Mouse (Mus musculus) myocyte (in vitro differentiated cells): ENCODE measurements around the gene Kif6. TPM values are rescaled to one million over a fixed set of nuclear protein-coding genes. Genes with fewer than 3 reads are reported as not detected.

Experiments used
- H3K27me3 ChIP-seq: one replicate; pipeline ENCODE4 v1.6.1; 2011; ENCODE audit not compliant: control insufficient read depth, insufficient read depth, insufficient read length
- H3K36me3 ChIP-seq: one replicate; pipeline ENCODE4 v1.6.1; 2011; ENCODE audit not compliant: control insufficient read depth, insufficient read depth
- H3K4me2 ChIP-seq: one replicate; pipeline ENCODE4 v1.6.1; 2011; ENCODE audit warnings: low read depth, control low read depth
- H3K4me3 ChIP-seq: one replicate; pipeline ENCODE4 v1.5.1; 2011; ENCODE audit warnings: mild to moderate bottlenecking, control low read depth, moderate library complexity
- H3K79me2 ChIP-seq: one replicate; pipeline ENCODE4 v1.6.1; 2011; ENCODE audit not compliant: control insufficient read depth, insufficient read depth
- H3ac ChIP-seq: one replicate; pipeline ENCODE4 v1.6.1; 2011; ENCODE audit not compliant: control insufficient read depth, insufficient read length
- CEBPB ChIP-seq: IDR thresholded peaks from 2 replicates; pipeline ENCODE4 v1.6.1; 2011; ENCODE audit warnings: mild to moderate bottlenecking, moderate library complexity; ENCODE audit not compliant: poor library complexity, insufficient read depth, severe bottlenecking
- E2F4 ChIP-seq: IDR thresholded peaks from one replicate; pipeline ENCODE4 v1.6.1; 2011; ENCODE audit warnings: mild to moderate bottlenecking, control low read depth, moderate library complexity; ENCODE audit not compliant: insufficient read depth
- MAX ChIP-seq: IDR thresholded peaks from one replicate; pipeline ENCODE4 v1.6.1; 2011; ENCODE audit warnings: low read depth, mild to moderate bottlenecking, control low read depth
- MYOD1 ChIP-seq, 3 experiments: IDR thresholded peaks; one replicate each; pipeline ENCODE4 v1.6.1; 2011; ENCODE audit warnings: control low read depth in 2 of 3, low read depth in 2 of 3, mild to moderate bottlenecking in 2 of 3, moderate library complexity in 1 of 3; ENCODE audit not compliant: insufficient read length in 2 of 3, control insufficient read depth in 1 of 3
- MYOG ChIP-seq, 3 experiments: IDR thresholded peaks; one replicate each; pipeline ENCODE4 v1.6.1; 2011; ENCODE audit warnings: control low read depth in 2 of 3, low read depth in 2 of 3, mild to moderate bottlenecking in 2 of 3; ENCODE audit not compliant: insufficient read length in 2 of 3, control insufficient read depth in 1 of 3, insufficient read depth in 1 of 3
- POLR2A ChIP-seq: IDR thresholded peaks from one replicate; pipeline ENCODE4 v1.6.1; 2011; ENCODE audit warnings: low read depth, mild to moderate bottlenecking, control low read depth, moderate library complexity; ENCODE audit not compliant: insufficient read length
- POLR2AphosphoS2 ChIP-seq: IDR thresholded peaks from one replicate; pipeline ENCODE4 v1.6.1; 2011; ENCODE audit warnings: low read depth, control low read depth; ENCODE audit not compliant: insufficient read length
- REST ChIP-seq: IDR thresholded peaks from one replicate; pipeline ENCODE4 v1.6.1; 2011; ENCODE audit warnings: mild to moderate bottlenecking, control low read depth, moderate library complexity; ENCODE audit not compliant: insufficient read depth, insufficient read length
- SRF ChIP-seq: IDR thresholded peaks from one replicate; pipeline ENCODE4 v1.6.1; 2011; ENCODE audit warnings: low read depth; ENCODE audit not compliant: control insufficient read depth, insufficient read length
- TCF12 ChIP-seq: IDR thresholded peaks from one replicate; pipeline ENCODE4 v1.6.1; 2011; ENCODE audit warnings: mild to moderate bottlenecking, control low read depth; ENCODE audit not compliant: poor library complexity, insufficient read depth, severe bottlenecking
- TCF3 ChIP-seq: IDR thresholded peaks from one replicate; pipeline ENCODE4 v1.6.1; 2011; ENCODE audit warnings: low read depth, control low read depth; ENCODE audit not compliant: insufficient read length
- USF1 ChIP-seq: IDR thresholded peaks from one replicate; pipeline ENCODE4 v1.6.1; 2011; ENCODE audit warnings: low read depth, mild to moderate bottlenecking, control low read depth, moderate library complexity
- polyA plus RNA-seq: library from polyadenylated mRNA; unstranded; fragments of >200 nt; fragmentation: generic; extraction: Trizol; gene quantifications from one replicate; pipeline ENCODE4 v1.2.1, GENCODE M21; 2012; ENCODE audit warnings: missing spikeins

Gene Kif6
- polyA plus RNA-seq, 1 experiment = 0.07 TPM

DNA sequence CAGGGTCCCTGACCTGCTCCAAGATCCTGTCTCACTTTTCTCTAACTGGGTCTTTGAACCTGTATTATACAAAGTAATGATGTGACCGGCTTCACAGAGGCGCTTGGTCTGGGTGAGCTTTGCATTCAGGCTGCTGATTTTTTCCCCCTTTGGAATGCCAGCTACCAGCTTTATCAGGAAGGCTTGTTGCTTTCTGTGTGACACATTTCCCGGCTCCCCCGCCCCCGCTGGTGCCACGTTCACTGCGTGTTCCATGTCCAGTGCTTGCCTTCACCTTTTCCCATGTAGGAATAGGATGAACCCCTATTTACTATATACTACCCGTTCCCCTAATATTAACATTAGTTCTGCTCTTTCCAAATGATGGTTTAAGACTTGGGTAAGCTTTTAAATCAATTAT is 27.4 kb downstream of the Kif6 start:
- Histone ChIP-seq H3K4me3 (no peak overlapping the region), H3K36me3 (no peaks in the 10 kb centered on the region), H3ac (no peak overlapping the region), H3K27me3 (peaks cover 5% of the 10 kb centered on the region), H3K79me2 (no peaks in the 10 kb centered on the region), H3K4me2 (no peak overlapping the region)
- no peak for TF ChIP-seq MYOD1 (IDR thresholded peaks at IDR 0.05; ENCODE audit: control insufficient read depth in 1 of 3, insufficient read length in 2 of 3, low read depth in 2 of 3)
- no peak for TF ChIP-seq TCF3
- no peak for TF ChIP-seq E2F4
- no peak for TF ChIP-seq REST
- TF ChIP-seq TCF12 = no peak
- TF ChIP-seq SRF = no peak
- no peak for TF ChIP-seq USF1
- no peak for TF ChIP-seq MAX
- no peak for TF ChIP-seq POLR2AphosphoS2
- no peak for TF ChIP-seq CEBPB
- no peak for TF ChIP-seq MYOG (IDR thresholded peaks at IDR 0.05; ENCODE audit: control insufficient read depth in 1 of 3, insufficient read depth in 1 of 3, insufficient read length in 2 of 3, low read depth in 2 of 3)

DNA sequence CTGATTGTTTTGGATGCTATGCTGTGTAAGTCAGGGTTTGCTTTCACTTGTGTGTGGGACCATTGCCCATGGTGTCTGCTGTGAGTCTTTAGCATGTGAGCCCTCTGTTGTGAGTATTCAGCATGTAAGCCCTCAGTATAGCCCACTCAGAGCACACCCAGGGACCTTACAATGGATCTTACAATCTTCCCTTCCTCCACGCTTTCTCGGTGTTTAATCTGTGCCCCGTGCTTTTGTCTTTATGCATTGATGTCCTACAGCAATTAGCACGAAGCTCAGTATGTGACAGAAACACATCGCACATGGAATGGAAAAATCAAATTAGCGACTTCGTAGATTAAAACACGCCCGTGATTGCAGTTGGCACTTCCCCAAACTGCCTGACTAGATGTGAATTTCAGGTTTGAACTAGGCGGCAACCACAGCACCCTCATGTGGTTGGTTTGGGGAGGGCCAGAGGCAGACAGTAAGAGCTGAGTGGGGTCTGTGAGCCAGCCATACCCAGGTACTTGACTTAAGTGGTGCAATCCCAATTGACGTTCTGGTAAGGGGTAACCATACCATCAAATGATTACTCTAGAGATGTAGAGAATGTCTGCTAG is 28.1 kb downstream of the Kif6 start:
- Histone ChIP-seq H3K27me3 (peaks cover 5% of the 10 kb centered on the region), H3K79me2 (no peaks in the 10 kb centered on the region), H3K4me2 (peak overlapping the region; percentile 6), H3K36me3 (no peaks in the 10 kb centered on the region), H3ac (no peak overlapping the region), H3K4me3 (no peak overlapping the region)
- TF ChIP-seq REST (no peak), CEBPB (no peak), SRF (no peak), MYOG (IDR thresholded peaks at IDR 0.05; ENCODE audit: control insufficient read depth in 1 of 3, insufficient read depth in 1 of 3, insufficient read length in 2 of 3, low read depth in 2 of 3) (no peak)

GRCm38 (mm10) chr17:49646267-49646666 is 31.3 kb downstream of the Kif6 start:
- Histone ChIP-seq H3K27me3 (peaks cover 5% of the 10 kb centered on the region), H3K4me3 (no peak overlapping the region), H3K36me3 (no peaks in the 10 kb centered on the region), H3K4me2 (no peak overlapping the region), H3K79me2 (no peaks in the 10 kb centered on the region), H3ac (no peak overlapping the region)
- TF ChIP-seq POLR2A (no peak), E2F4 (no peak), POLR2AphosphoS2 (no peak), MYOG (IDR thresholded peaks at IDR 0.05; ENCODE audit: control insufficient read depth in 1 of 3, insufficient read depth in 1 of 3, insufficient read length in 2 of 3, low read depth in 2 of 3) (no peak), USF1 (no peak), MAX (no peak), CEBPB (no peak), SRF (no peak), TCF3 (no peak), TCF12 (no peak)

DNA sequence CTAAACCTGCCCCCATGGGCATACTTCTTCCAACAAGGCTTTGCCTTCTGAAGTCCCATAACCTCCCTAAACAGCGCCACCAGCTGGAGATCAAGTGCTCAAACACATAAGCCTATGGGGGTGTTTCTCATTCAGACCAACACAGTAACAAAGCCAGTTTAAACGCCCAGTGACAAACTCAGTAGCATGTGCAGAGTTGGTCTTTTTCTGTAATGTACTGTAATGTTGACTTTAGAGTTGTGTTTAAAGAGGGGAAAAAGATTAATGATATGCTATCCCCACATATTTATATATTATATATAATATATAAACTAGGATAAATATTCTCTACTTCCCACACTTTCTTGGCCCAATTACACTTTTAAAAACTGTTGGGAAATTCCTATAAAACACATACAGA is 34.0 kb downstream of the Kif6 start:
- no peak for TF ChIP-seq MAX
- no peak overlapping the region for H3K4me3 ChIP-seq

DNA sequence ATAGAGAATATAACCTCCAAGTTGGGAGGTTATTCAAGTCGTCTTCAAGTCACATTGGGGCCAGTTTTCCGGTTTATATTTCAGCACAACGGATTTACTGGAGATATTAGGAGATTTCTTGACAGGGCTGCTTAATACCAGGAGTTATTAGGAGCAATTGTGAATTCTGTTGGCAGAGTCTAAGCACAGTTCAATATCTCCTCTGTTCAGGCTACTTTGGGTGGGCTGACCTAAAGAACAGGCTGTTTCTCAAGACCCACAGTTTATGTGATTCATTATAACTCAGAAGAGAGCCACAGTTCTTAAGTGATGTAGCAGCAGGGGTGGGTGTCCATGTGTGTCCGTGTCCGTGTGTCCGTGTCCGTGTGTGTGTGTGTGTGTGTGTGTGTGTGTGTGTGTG is 34.5 kb downstream of the Kif6 start:
- Histone ChIP-seq H3K79me2 (no peaks in the 10 kb centered on the region), H3K4me2 (no peak overlapping the region), H3K4me3 (no peak overlapping the region), H3ac (no peak overlapping the region), H3K36me3 (no peaks in the 10 kb centered on the region), H3K27me3 (no peaks in the 10 kb centered on the region)
- TF ChIP-seq MYOD1 (IDR thresholded peaks at IDR 0.05; ENCODE audit: control insufficient read depth in 1 of 3, insufficient read length in 2 of 3, low read depth in 2 of 3) (no peak), POLR2AphosphoS2 (no peak), TCF12 (no peak), CEBPB (no peak), MAX (no peak), POLR2A (no peak), MYOG (IDR thresholded peaks at IDR 0.05; ENCODE audit: control insufficient read depth in 1 of 3, insufficient read depth in 1 of 3, insufficient read length in 2 of 3, low read depth in 2 of 3) (no peak), USF1 (no peak), E2F4 (no peak), REST (no peak), TCF3 (no peak), SRF (no peak)

More for the DNA sequence above, 34.0 kb downstream of the Kif6 start:
- Histone ChIP-seq H3K79me2 (no peaks in the 10 kb centered on the region), H3K4me2 (no peak overlapping the region), H3ac (no peak overlapping the region), H3K27me3 (no peaks in the 10 kb centered on the region), H3K36me3 (no peaks in the 10 kb centered on the region)
